Mouse (Mus musculus) olfactory bulb, adult 2 months (tissue): ENCODE results near the gene Me1. TPM values are rescaled to one million over a fixed set of nuclear protein-coding genes. Genes with fewer than 3 reads are reported as not detected.

Source experiments
- H3K27ac ChIP-seq: fragments of 200-500 bp; 2 replicates; pipeline ENCODE4 v1.5.1; 2012; ENCODE audit warnings: low read depth, low read length; ENCODE audit not compliant: insufficient read depth
- H3K4me1 ChIP-seq: fragments of 200-500 bp; 2 replicates; pipeline ENCODE4 v1.6.1; 2012; ENCODE audit warnings: low read length; ENCODE audit not compliant: control insufficient read depth, insufficient read depth
- H3K4me3 ChIP-seq: fragments of 200-500 bp; 2 replicates; pipeline ENCODE4 v1.5.1; 2012; ENCODE audit warnings: mild to moderate bottlenecking, low read depth, low read length, moderate library complexity; ENCODE audit not compliant: insufficient read depth
- CTCF ChIP-seq: fragments of 200-500 bp; IDR thresholded peaks from 2 replicates; pipeline ENCODE4 v1.5.1; 2012; ENCODE audit warnings: low read depth, mild to moderate bottlenecking, low read length, moderate library complexity; ENCODE audit not compliant: insufficient read depth
- POLR2A ChIP-seq: fragments of 200-500 bp; IDR thresholded peaks from 2 replicates; pipeline ENCODE4 v1.6.1; 2012; ENCODE audit warnings: mild to moderate bottlenecking, low read depth, low read length, moderate library complexity; ENCODE audit not compliant: insufficient read depth
- WGBS: fragments of 180-500 bp; shearing (Covaris S2); methylation state at CpG from one replicate; pipeline ENCODE4 v1.1.7; 2018; 5-methylcytosine and 5-hydroxymethylcytosine counted together
- polyA plus RNA-seq: library from polyadenylated mRNA; stranded (reverse); fragments of >200 nt; gene quantifications from 2 replicates; pipeline ENCODE4 v1.2.4, GENCODE M21; 2012; ENCODE audit warnings: low replicate concordance; ENCODE audit not compliant: missing spikeins, insufficient read depth, insufficient read length

The Me1 gene
- polyA plus RNA-seq, 1 experiment = not detected

DNA sequence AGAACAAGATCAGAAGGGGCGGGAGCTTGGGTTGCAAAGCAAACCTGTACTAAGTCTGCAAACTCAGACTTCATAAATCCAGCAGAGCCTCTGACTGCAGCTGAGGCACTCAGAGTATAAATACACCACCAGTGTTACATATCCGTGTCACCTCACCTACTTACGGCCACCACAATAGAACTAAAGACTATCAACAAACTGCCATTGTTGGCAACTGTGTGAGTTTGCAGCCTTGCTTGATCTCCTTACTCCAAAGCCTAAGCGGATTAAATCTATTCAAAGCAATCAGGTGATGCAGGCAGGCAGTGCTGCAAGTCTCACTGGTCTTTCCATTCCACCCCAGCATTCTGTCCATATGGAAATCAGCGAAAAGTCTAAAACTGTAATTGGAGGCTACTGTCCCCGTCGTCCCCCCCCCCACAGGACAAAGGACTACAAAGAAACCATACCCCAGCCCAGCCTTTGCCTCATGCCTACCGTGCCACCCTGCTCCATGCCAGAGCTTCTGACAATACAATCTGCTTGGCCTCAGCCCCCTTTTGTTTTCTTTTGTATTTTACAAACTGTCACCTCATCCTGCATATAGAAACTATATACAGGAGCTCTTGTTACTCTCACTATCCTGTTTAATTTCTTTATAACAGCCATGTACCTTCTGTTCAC is 27.0 kb downstream of the Me1 start:
- H3K27ac ChIP-seq = no peak overlapping the region
- 52% methylated on average over 8 of the region's 8 CpGs for WGBS
- no peak for TF ChIP-seq POLR2A
- TF ChIP-seq CTCF = no peak
- no peaks in the 10 kb centered on the region for H3K4me1 ChIP-seq
- H3K4me3 ChIP-seq = no peak overlapping the region

GRCm38 (mm10) chr9:86667138-86667750 is 28.5 kb downstream of the Me1 start:
- WGBS = 89% methylated on average over 7 of the region's 7 CpGs
- H3K4me3 ChIP-seq = no peak overlapping the region
- no peak overlapping the region for H3K27ac ChIP-seq
- no peak for TF ChIP-seq POLR2A
- TF ChIP-seq CTCF = no peak
- no peaks in the 10 kb centered on the region for H3K4me1 ChIP-seq

GRCm38 (mm10) chr9:86661679-86662078 is 34.1 kb downstream of the Me1 start:
- Histone ChIP-seq H3K4me3 (no peak overlapping the region), H3K27ac (no peak overlapping the region), H3K4me1 (no peaks in the 10 kb centered on the region)
- TF ChIP-seq POLR2A (no peak), CTCF (no peak)
- 97% methylated on average over 6 of the region's 6 CpGs for WGBS

GRCm38 (mm10) chr9:86661266-86661665 is 34.5 kb downstream of the Me1 start:
- no peak overlapping the region for H3K27ac ChIP-seq
- no peak overlapping the region for H3K4me3 ChIP-seq
- 58% methylated on average over 3 of the region's 3 CpGs for WGBS
- H3K4me1 ChIP-seq = no peaks in the 10 kb centered on the region
- TF ChIP-seq CTCF = no peak
- no peak for TF ChIP-seq POLR2A

- H3K4me1 ChIP-seq = no peaks in the 10 kb centered on the region
- WGBS = 87% methylated on average over 2 of the region's 2 CpGs
- no peak overlapping the region for H3K4me3 ChIP-seq
- TF ChIP-seq POLR2A (no peak), CTCF (no peak)
- H3K27ac ChIP-seq = no peak overlapping the region
These were observed 35.4 kb downstream of the Me1 start for GRCm38 (mm10) chr9:86660327-86660726.

GRCm38 (mm10) chr9:86658347-86658746 is 37.4 kb downstream of the Me1 start:
- H3K4me1 ChIP-seq = no peaks in the 10 kb centered on the region
- H3K4me3 ChIP-seq = no peak overlapping the region
- TF ChIP-seq POLR2A (no peak), CTCF (no peak)
- WGBS = 95% methylated on average over 4 of the region's 4 CpGs
- H3K27ac ChIP-seq = no peak overlapping the region

GRCm38 (mm10) chr9:86652194-86652593 is 43.6 kb downstream of the Me1 start:
- 79% methylated on average over 1 of the region's 1 CpGs for WGBS
- Histone ChIP-seq H3K4me1 (no peaks in the 10 kb centered on the region), H3K4me3 (no peak overlapping the region), H3K27ac (no peak overlapping the region)
- TF ChIP-seq CTCF (no peak), POLR2A (no peak)

DNA sequence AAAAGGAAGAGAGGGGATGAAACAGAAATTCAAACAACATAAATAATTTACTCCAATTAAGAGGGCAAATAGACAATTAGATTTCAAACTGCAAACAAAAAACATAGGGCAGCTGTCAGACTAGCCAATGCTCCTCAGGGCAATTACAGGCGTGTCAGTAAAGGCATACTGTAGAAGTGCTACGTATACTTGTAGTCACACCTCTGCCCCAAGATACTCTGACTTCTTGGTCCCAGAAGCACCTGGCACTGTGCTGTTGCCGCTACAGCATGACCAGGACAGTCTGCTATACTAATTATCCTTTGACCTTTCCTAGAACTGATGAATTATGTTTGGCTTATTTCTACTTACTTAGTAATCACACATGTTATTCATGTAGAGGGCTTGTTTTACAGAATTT is 44.5 kb downstream of the Me1 start:
- WGBS = 95% methylated on average over 3 of the region's 3 CpGs
- TF ChIP-seq CTCF = no peak
- TF ChIP-seq POLR2A = no peak
- Histone ChIP-seq H3K4me3 (no peak overlapping the region), H3K27ac (no peak overlapping the region), H3K4me1 (no peaks in the 10 kb centered on the region)

DNA sequence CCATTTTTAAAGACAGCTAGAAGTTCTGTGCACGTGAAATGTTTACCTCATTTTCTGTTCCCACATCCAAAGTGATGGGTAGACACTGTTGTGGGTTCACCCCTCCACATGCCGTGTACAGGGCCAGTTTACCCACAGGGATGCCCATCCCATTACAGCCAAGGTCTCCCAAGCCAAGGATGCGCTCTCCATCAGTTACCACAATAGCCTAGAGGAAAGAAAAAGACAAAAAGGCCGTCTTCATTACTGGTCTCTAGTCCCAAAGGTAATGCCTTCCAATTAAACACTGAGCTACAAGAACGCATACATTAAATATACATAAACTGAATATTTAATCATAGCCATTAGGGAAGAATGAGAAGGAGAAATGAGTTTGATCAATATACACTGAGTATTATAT is 44.9 kb downstream of the Me1 start:
- no peaks in the 10 kb centered on the region for H3K4me1 ChIP-seq
- 89% methylated on average over 5 of the region's 5 CpGs for WGBS
- H3K4me3 ChIP-seq = no peak overlapping the region
- H3K27ac ChIP-seq = no peak overlapping the region
- no peak for TF ChIP-seq CTCF
